Comparison of ENCODE assay signal across 26 mouse cellular contexts in genomic region chr16:45364627-45365026, GRCm38 (mm10). TPM values are rescaled to one million over a fixed set of nuclear protein-coding genes. Genes with fewer than 3 reads are reported as not detected.
DNase-seq lines count a peak whose midpoint lies in the region; ATAC-seq and TF ChIP-seq lines count a peak whose summit lies in the region.
"Had no signal": no experiment of that assay in that cellular context is flagged by ENCODE, and none has a peak within 500 bp of the region (broad histone marks: within the 10 kb centered on the region; RNA-seq: fewer than 3 reads in every experiment).

No protein-coding gene starts in this region.

- TF ChIP-seq POLR2A in heart, adult 2 months (IDR thresholded peaks at IDR 0.05; ENCODE audit: insufficient read depth, low read depth, low read length), result no peak
- TF ChIP-seq POLR2A in lung, adult 2 months (IDR thresholded peaks at IDR 0.05; ENCODE audit: borderline replicate concordance, extremely low read depth, low read depth, low read length), result no peak
- no peak for TF ChIP-seq POLR2A in CH12.LX (IDR thresholded peaks at IDR 0.05; ENCODE audit: low read depth, low read length)

- dilution Hi-C loops in CH12.LX (cut with MboI; ENCODE audit: extremely low pct_ligation_motif_present, extremely low pct_unique_long_range_greater_than_20kb, low sequenced_read_pairs), result no loop called here

- DNase-seq in heart, adult 2 months, result no peak
- no peak for DNase-seq in heart, postnatal 36 days
- DNase-seq in lung, adult 2 months, result no peak
- DNase-seq in lung, postnatal 14 days, result no peak
- DNase-seq in lung, postnatal 0 days (ENCODE audit: low spot score), result no peak
- no peak for DNase-seq in lung, adult 18-20 months
- DNase-seq in CH12.LX (ENCODE audit: extremely low read depth), result no peak
- DNase-seq in embryo, embryonic 9.5 days (ENCODE audit: extremely low spot score), result no peak
- DNase-seq: adrenal gland, adult 2 months; adrenal gland, postnatal 10 days; adrenal gland, postnatal 25 days; B cell, adult 2 months; cerebellum, adult 11 months; cerebellum, adult 18-20 months; cerebellum, adult 8-10 months; cerebellum, adult 9-11 months; cerebellum, postnatal 14 days; cerebellum, postnatal 36 days; embryo, embryonic 11 days; forebrain, postnatal 0 days had no signal

- H3K4me1 ChIP-seq in heart, adult 2 months (ENCODE audit: control insufficient read depth, insufficient read depth, low read length), result peaks cover 17% of the 10 kb centered on the region
- H3K4me1 ChIP-seq in lung, adult 2 months (ENCODE audit: control insufficient read depth, insufficient read depth, low read length), result peaks cover 20% of the 10 kb centered on the region
- H3K4me1 ChIP-seq in lung, postnatal 0 days (ENCODE audit: insufficient read depth, low read depth, low read length), result 0 out of 2 replicates have a peak, but pooled peaks cover 3% of the 10 kb centered on the region
- peaks cover 0 to 8% of the 10 kb centered on the region in 2 experiments; a peak in 1 of 4 replicates for H3K4me1 ChIP-seq in CH12.LX (ENCODE audit: control insufficient read depth in 1 of 2, insufficient read depth in 2 of 2)
- H3K4me1 ChIP-seq: embryonic facial prominence, embryonic 10.5 days; embryonic facial prominence, embryonic 12.5 days; forebrain, embryonic 13.5 days; forebrain, embryonic 15.5 days had no signal

- intact Hi-C loops in heart, adult 2 months (cut with DNase I), result no loop called here
- intact Hi-C loops in heart, postnatal 36 days (cut with DNase I), result loop anchor here (5.0 kb wide), 1 partner anchor 43 kb away; the partner anchor contains the start of gene Cd200

- no peak for TF ChIP-seq CTCF in heart, adult 2 months (IDR thresholded peaks at IDR 0.05)
- TF ChIP-seq CTCF in lung, adult 2 months (IDR thresholded peaks at IDR 0.05; ENCODE audit: insufficient read depth, low read length), result no peak
- no peak for TF ChIP-seq CTCF in lung, postnatal 0 days (IDR thresholded peaks at IDR 0.05)
- no peak for TF ChIP-seq CTCF in CH12.LX (conservative IDR thresholded peaks at IDR 0.05 in 1 of 2, IDR thresholded peaks at IDR 0.05 in 1 of 2; ENCODE audit: low read depth in 2 of 2, low read length in 2 of 2)

- in situ Hi-C loops in CH12.LX (cut with MboI; ENCODE audit: low pct_ligation_motif_present, low pct_unique_long_range_greater_than_20kb, low sequenced_read_pairs), result no loop called here

- TF ChIP-seq EP300 in heart, adult 2 months (IDR thresholded peaks at IDR 0.05; ENCODE audit: insufficient read depth, low read depth, low read length), result no peak
- TF ChIP-seq EP300 in lung, postnatal 0 days (IDR thresholded peaks at IDR 0.05), result no peak
- peak; percentile 62 for TF ChIP-seq EP300 in CH12.LX (IDR thresholded peaks at IDR 0.05; ENCODE audit: low read length)

- no peak overlapping the region for H3K4me3 ChIP-seq in heart, adult 2 months
- peak overlapping the region; percentile 16 for H3K4me3 ChIP-seq in lung, adult 2 months (replicated peaks; ENCODE audit: extremely low read depth, low read depth, low read length)
- H3K4me3 ChIP-seq in lung, postnatal 0 days (ENCODE audit: low read depth, low read length), result no peak overlapping the region
- H3K4me3 ChIP-seq in CH12.LX (replicated peaks in 1 of 3; ENCODE audit: low read depth in 2 of 3, low read length in 2 of 3, poor library complexity in 1 of 3), result no peak overlapping the region
- H3K4me3 ChIP-seq: embryonic facial prominence, embryonic 10.5 days; embryonic facial prominence, embryonic 12.5 days; forebrain, embryonic 13.5 days; forebrain, embryonic 15.5 days had no signal

- 0 out of 2 replicates have a peak overlapping the region, but pooled peaks have one; percentile 14 for H3K4me2 ChIP-seq in lung, postnatal 0 days (replicated peaks; ENCODE audit: low read depth, low read length)
- no peak overlapping the region for H3K4me2 ChIP-seq in CH12.LX (ENCODE audit: insufficient read depth, low read depth, poor library complexity, severe bottlenecking)
- H3K4me2 ChIP-seq: embryonic facial prominence, embryonic 12.5 days; forebrain, embryonic 13.5 days; forebrain, embryonic 15.5 days had no signal

- TF ChIP-seq RAD21 in CH12.LX (IDR thresholded peaks at IDR 0.05; ENCODE audit: low read depth, low read length), result no peak

- 82% methylated on average over 1 of the region's 1 CpGs for WGBS in heart, adult 2 months
- WGBS in lung, adult 2 months, result 53% methylated on average over 1 of the region's 1 CpGs
- 68% methylated on average over 1 of the region's 1 CpGs for WGBS in lung, postnatal 0 days

- peak overlapping the region; percentile 78 for H3K27ac ChIP-seq in heart, adult 2 months
- H3K27ac ChIP-seq in lung, postnatal 0 days (ENCODE audit: low read length), result peak overlapping the region; percentile 77
- no peak overlapping the region for H3K27ac ChIP-seq in CH12.LX (ENCODE audit: insufficient read depth, low read depth)
- H3K27ac ChIP-seq: embryonic facial prominence, embryonic 10.5 days; embryonic facial prominence, embryonic 12.5 days; forebrain, embryonic 13.5 days; forebrain, embryonic 15.5 days had no signal

- peaks cover 37% of the 10 kb centered on the region for H3K36me3 ChIP-seq in heart, adult 2 months (ENCODE audit: control insufficient read depth, insufficient read depth, low read length)
- no peaks in the 10 kb centered on the region for H3K36me3 ChIP-seq in lung, postnatal 0 days (ENCODE audit: insufficient read depth, low read length)
- no peaks in the 10 kb centered on the region for H3K36me3 ChIP-seq in CH12.LX (replicated peaks in 1 of 2; ENCODE audit: control insufficient read depth in 1 of 2, insufficient read depth in 1 of 2, low read length in 1 of 2)
- H3K36me3 ChIP-seq: embryonic facial prominence, embryonic 10.5 days; embryonic facial prominence, embryonic 12.5 days; forebrain, embryonic 15.5 days had no signal

- H3K9ac ChIP-seq in heart, adult 2 months (ENCODE audit: low read depth, low read length), result no peak overlapping the region
- H3K9ac ChIP-seq in lung, postnatal 0 days (replicated peaks; ENCODE audit: low read depth), result no peak overlapping the region
- no peak overlapping the region for H3K9ac ChIP-seq in CH12.LX (ENCODE audit: insufficient read depth, low read depth)
- H3K9ac ChIP-seq: embryonic facial prominence, embryonic 12.5 days; forebrain, embryonic 13.5 days; forebrain, embryonic 15.5 days; forebrain, postnatal 0 days had no signal

- H3K27me3 ChIP-seq in heart, adult 2 months (ENCODE audit: control insufficient read depth, insufficient read depth, low read length), result no peaks in the 10 kb centered on the region
- no peaks in the 10 kb centered on the region for H3K27me3 ChIP-seq in lung, postnatal 0 days (replicated peaks; ENCODE audit: insufficient read depth, low read length)
- H3K27me3 ChIP-seq in CH12.LX (replicated peaks), result no peaks in the 10 kb centered on the region
- H3K27me3 ChIP-seq: embryonic facial prominence, embryonic 12.5 days; forebrain, embryonic 13.5 days; forebrain, embryonic 15.5 days had no signal

- no peak for ATAC-seq in lung, postnatal 0 days
- ATAC-seq: CD4-positive, CD25-positive, alpha-beta regulatory T cell, adult 4 months; forebrain, embryonic 13.5 days; forebrain, embryonic 15.5 days; forebrain, postnatal 0 days had no signal

- H3K79me2 ChIP-seq in heart, adult 2 months (replicated peaks; ENCODE audit: control insufficient read depth, insufficient read depth, low read length), result no peaks in the 10 kb centered on the region
- H3K79me2 ChIP-seq in CH12.LX (replicated peaks; ENCODE audit: control insufficient read depth, extremely low read depth, insufficient read depth, poor library complexity, severe bottlenecking), result no peaks in the 10 kb centered on the region

- H3K9me3 ChIP-seq in lung, postnatal 0 days (ENCODE audit: low read length), result no peaks in the 10 kb centered on the region
- H3K9me3 ChIP-seq in CH12.LX (replicated peaks; ENCODE audit: low read length), result no peaks in the 10 kb centered on the region
- H3K9me3 ChIP-seq: embryonic facial prominence, embryonic 10.5 days; embryonic facial prominence, embryonic 12.5 days; forebrain, embryonic 13.5 days; forebrain, embryonic 15.5 days had no signal

TF ChIP-seq in CH12.LX, 34 proteins besides CTCF, POLR2A, EP300 and RAD21:
- TF ChIP-seq E2F4 (IDR thresholded peaks at IDR 0.05; ENCODE audit: insufficient replicate concordance, low read depth, low read length), result no peak
- TF ChIP-seq NRF1 (IDR thresholded peaks at IDR 0.05; ENCODE audit: low read depth, low read length), result no peak
- TF ChIP-seq ZNF384 (IDR thresholded peaks at IDR 0.05; ENCODE audit: low read depth, low read length), result no peak
- TF ChIP-seq HCFC1 (IDR thresholded peaks at IDR 0.05; ENCODE audit: low read depth, low read length), result no peak
- peak; percentile 79 for TF ChIP-seq IRF4 (IDR thresholded peaks at IDR 0.05; ENCODE audit: low read depth, low read length)
- TF ChIP-seq PAX5 (IDR thresholded peaks at IDR 0.05; ENCODE audit: low read length), result no peak
- TF ChIP-seq JUN (IDR thresholded peaks at IDR 0.05; ENCODE audit: insufficient read depth, low read depth, low read length), result peak; percentile 37; the same call in 1 of the 2 replicates
- TF ChIP-seq GABPA (IDR thresholded peaks at IDR 0.05; ENCODE audit: insufficient replicate concordance, low read depth, low read length), result no peak
- TF ChIP-seq MYC (IDR thresholded peaks at IDR 0.05; ENCODE audit: low read depth, low read length), result no peak

RNA-seq across cellular contexts. Expression of gene Cd200, which starts 44.2 kb away (rescaled TPM):
- total RNA-seq in heart, adult 2 months (2021), result 10 to 100 TPM; 63.6 to 69.3 TPM
- polyA plus RNA-seq in heart, adult 2 months (2012; rRNA removed), result 90.0 and 99.3 TPM in 2 replicates
- total RNA-seq in heart, postnatal 36 days (2021), result 10 to 100 TPM; 66.9 to 69.8 TPM
- 207 and 212 TPM in 2 replicates for polyA plus RNA-seq in lung, adult 2 months (2012; rRNA removed)
- polyA plus RNA-seq in lung, postnatal 0 days (2015; fragmentation: Nextera tagmentation; extraction: Ambion mirVana), result 338 and 424 TPM in 2 replicates
- 63.0 and 77.5 TPM in 2 replicates for total RNA-seq in CH12.LX (2012; rRNA removed)
- 13.7 and 15.1 TPM in 2 replicates for total RNA-seq in CH12.LX (2014; rRNA removed)
- 15.3 and 17.0 TPM in 2 replicates for polyA plus RNA-seq in CH12.LX (2012; ENCODE audit: insufficient read length, low read depth)
- total RNA-seq: MEL had no signal
